Mouse (Mus musculus): ENCODE results near the gene Pom121. TPM values are rescaled to one million over a fixed set of nuclear protein-coding genes. Genes with fewer than 3 reads are reported as not detected.

Pom121 gene
- polyA plus RNA-seq, 1 experiment, result 17.5 TPM

DNA sequence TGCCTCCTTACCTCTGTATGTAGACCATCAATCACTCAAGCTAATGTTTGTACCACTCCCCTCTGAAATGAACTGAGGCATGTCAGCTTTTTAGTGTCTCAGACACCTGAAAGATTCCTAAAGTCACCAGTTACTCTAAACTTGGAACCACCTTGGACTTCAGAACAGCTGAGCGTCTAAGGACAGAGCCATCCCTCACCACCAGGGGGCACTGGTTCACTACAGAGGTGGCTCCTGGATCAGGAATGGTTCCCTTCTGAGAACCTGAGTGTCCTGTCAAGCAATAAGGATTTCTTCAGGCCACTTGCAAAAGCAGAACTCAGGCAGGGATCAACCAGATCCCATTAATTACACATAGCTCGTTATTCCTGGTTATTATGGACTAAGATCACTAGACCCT, 5.9 kb upstream of the Pom121 start:
- no peak overlapping the region for H3K4me3 ChIP-seq (ENCODE audit: insufficient read depth, low read length)
- TF ChIP-seq CTCF (IDR thresholded peaks at IDR 0.05; ENCODE audit: low read depth, low read length) (peak; percentile 95), POLR2A (IDR thresholded peaks at IDR 0.05; ENCODE audit: borderline replicate concordance, low read depth, low read length) (no peak)
- H3K4me1 ChIP-seq (ENCODE audit: control insufficient read depth, insufficient read depth, low read length), result peaks cover 8% of the 10 kb centered on the region
- no peak overlapping the region for H3K27ac ChIP-seq (ENCODE audit: insufficient read depth, low read depth, low read length)

DNA sequence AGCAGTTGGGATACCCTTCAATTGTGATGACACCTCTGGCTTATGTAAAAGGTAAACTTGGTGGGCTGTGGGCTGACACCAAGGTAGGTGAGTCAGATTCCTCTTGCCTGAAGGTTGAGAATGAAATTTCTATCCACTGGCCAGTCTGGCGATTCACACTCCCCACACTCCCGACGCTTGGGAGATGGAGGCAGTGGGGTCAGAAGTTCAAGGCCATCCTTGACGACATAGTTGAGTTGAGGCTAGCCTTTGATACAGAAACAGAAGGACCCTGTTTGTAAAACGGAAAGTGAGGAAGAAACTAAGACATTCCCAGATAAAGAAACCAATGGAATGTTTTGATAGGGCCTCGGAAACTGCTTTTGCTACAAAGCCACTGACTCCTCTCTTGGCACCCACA, 5.0 kb upstream of the Pom121 start:
- TF ChIP-seq CTCF (IDR thresholded peaks at IDR 0.05; ENCODE audit: low read depth, low read length), result no peak
- TF ChIP-seq POLR2A (IDR thresholded peaks at IDR 0.05; ENCODE audit: borderline replicate concordance, low read depth, low read length), result no peak
- Histone ChIP-seq H3K4me1 (ENCODE audit: control insufficient read depth, insufficient read depth, low read length) (peaks cover 13% of the 10 kb centered on the region), H3K4me3 (ENCODE audit: insufficient read depth, low read length) (no peak overlapping the region), H3K27ac (ENCODE audit: insufficient read depth, low read depth, low read length) (no peak overlapping the region)

DNA sequence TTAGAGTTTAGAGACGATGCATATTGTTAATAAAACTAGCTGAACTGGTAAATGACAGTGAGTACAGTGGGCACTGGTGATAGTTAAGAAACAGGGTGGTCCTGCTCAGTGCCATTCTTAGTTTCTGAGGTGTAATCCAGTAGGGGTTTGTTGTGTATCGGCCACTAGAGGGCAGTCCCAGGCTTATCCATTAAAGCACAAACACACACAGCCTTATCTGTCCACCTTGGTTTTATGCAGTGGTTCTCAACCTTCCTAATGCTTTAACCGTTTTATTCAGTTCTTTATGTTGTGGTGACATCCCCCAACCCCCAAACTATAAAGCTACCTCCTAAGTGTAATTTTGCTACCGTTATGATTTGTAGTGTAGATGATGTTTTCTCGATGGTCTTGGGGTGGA, 1.5 kb upstream of the Pom121 start:
- no peak overlapping the region for H3K27ac ChIP-seq (ENCODE audit: insufficient read depth, low read depth, low read length)
- H3K4me3 ChIP-seq (ENCODE audit: insufficient read depth, low read length), result no peak overlapping the region
- peaks cover 15% of the 10 kb centered on the region for H3K4me1 ChIP-seq (ENCODE audit: control insufficient read depth, insufficient read depth, low read length)
- TF ChIP-seq CTCF (IDR thresholded peaks at IDR 0.05; ENCODE audit: low read depth, low read length) (no peak), POLR2A (IDR thresholded peaks at IDR 0.05; ENCODE audit: borderline replicate concordance, low read depth, low read length) (no peak)

DNA sequence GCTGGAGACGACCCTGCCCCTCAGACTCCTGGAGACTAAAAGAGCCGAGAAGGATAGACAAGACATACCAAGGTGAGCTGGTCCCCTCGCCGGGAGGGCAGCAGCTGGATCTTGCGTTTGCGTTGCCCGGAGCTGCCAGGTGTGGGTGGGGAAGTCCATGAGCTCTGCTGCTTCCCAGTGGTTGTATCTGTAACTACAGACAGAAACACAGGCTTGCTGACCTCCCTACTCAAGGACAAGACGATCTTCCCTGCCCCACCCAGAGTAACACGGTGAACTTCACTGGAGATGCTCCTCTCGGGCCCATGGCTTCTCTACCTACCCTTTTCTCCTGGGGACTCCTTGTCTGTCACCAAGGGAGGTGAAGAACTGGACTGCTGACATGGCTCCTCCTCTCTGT, 10.6 kb downstream of the Pom121 start:
- no peaks in the 10 kb centered on the region for H3K4me1 ChIP-seq (ENCODE audit: control insufficient read depth, insufficient read depth, low read length)
- H3K4me3 ChIP-seq (ENCODE audit: insufficient read depth, low read length), result no peak overlapping the region
- TF ChIP-seq CTCF (IDR thresholded peaks at IDR 0.05; ENCODE audit: low read depth, low read length), result no peak
- no peak for TF ChIP-seq POLR2A (IDR thresholded peaks at IDR 0.05; ENCODE audit: borderline replicate concordance, low read depth, low read length)
- no peak overlapping the region for H3K27ac ChIP-seq (ENCODE audit: insufficient read depth, low read depth, low read length)

DNA sequence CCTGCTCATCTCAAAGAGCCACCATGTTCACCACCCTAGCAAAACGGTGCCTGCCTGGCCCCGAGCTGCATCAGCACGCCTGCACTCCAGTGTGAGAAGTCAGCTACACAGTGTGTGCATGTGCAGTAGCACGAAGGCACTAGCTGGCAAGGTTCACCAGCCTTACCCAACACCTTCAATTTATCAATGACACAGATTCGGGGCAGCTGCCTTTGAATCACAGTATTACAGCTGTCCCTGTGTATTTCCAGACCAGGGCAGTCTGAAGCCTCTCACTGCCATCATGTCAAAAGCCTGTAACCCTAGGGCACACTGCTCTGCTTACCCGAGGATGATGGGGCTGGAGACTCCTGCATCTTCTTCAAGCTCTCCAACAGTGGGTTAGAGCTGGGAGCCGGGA, 11.6 kb downstream of the Pom121 start:
- TF ChIP-seq POLR2A (IDR thresholded peaks at IDR 0.05; ENCODE audit: borderline replicate concordance, low read depth, low read length) (no peak), CTCF (IDR thresholded peaks at IDR 0.05; ENCODE audit: low read depth, low read length) (no peak)
- no peak overlapping the region for H3K4me3 ChIP-seq (ENCODE audit: insufficient read depth, low read length)
- H3K27ac ChIP-seq (ENCODE audit: insufficient read depth, low read depth, low read length), result no peak overlapping the region
- H3K4me1 ChIP-seq (ENCODE audit: control insufficient read depth, insufficient read depth, low read length), result no peaks in the 10 kb centered on the region

DNA sequence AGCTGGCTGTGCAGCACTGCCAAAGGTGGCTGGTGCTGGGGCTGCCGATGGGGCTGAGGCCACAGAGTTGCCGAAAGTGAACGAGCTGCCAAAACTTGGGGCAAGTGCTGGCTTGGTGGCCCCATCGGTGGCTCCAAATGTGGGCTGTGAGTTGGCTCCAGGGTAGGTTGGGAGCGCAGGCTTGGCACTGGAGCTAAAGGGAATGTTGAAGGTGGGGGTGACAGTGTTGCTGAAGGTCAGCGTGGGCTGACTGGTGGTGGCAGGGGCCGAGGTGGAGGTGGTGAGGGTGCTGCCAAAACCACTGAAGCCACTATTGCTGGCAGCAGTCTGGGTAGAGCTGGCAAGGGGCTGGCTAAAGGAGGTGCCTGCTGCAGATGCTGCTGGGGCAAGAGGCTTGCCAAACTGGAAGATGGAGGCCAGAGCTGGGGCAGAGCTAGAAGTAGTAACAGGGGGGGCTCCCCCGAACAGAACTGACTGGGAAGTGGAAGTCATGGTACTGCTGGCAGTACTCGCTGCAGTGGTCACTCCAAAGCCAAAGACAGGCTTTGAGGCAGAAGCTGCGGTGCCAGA, 12.9 kb downstream of the Pom121 start:
- H3K27ac ChIP-seq (ENCODE audit: insufficient read depth, low read depth, low read length), result no peak overlapping the region
- no peaks in the 10 kb centered on the region for H3K4me1 ChIP-seq (ENCODE audit: control insufficient read depth, insufficient read depth, low read length)
- no peak for TF ChIP-seq POLR2A (IDR thresholded peaks at IDR 0.05; ENCODE audit: borderline replicate concordance, low read depth, low read length)
- TF ChIP-seq CTCF (IDR thresholded peaks at IDR 0.05; ENCODE audit: low read depth, low read length), result no peak
- no peak overlapping the region for H3K4me3 ChIP-seq (ENCODE audit: insufficient read depth, low read length)

DNA sequence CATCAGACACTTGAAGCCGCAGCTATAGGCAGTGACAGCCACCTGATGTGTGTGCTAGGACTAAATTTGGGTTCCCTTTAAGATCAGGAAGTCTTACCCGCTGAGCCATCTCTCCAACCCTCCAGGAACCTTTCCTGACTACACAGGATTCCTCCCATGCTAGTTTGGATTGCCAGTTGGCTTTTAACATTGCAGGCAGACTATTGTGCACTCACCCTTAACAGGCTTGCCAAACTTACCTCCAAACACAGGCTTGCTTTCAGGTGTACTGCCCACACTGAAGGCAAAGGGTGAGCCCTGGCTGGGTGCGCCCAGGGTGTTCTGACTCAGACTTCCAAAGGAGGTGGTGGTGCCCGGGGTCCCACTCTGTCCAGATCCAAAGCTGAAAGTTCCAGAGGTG, 13.7 kb downstream of the Pom121 start:
- Histone ChIP-seq H3K4me1 (ENCODE audit: control insufficient read depth, insufficient read depth, low read length) (no peaks in the 10 kb centered on the region), H3K4me3 (ENCODE audit: insufficient read depth, low read length) (no peak overlapping the region), H3K27ac (ENCODE audit: insufficient read depth, low read depth, low read length) (no peak overlapping the region)
- TF ChIP-seq CTCF (IDR thresholded peaks at IDR 0.05; ENCODE audit: low read depth, low read length), result no peak
- no peak for TF ChIP-seq POLR2A (IDR thresholded peaks at IDR 0.05; ENCODE audit: borderline replicate concordance, low read depth, low read length)

DNA sequence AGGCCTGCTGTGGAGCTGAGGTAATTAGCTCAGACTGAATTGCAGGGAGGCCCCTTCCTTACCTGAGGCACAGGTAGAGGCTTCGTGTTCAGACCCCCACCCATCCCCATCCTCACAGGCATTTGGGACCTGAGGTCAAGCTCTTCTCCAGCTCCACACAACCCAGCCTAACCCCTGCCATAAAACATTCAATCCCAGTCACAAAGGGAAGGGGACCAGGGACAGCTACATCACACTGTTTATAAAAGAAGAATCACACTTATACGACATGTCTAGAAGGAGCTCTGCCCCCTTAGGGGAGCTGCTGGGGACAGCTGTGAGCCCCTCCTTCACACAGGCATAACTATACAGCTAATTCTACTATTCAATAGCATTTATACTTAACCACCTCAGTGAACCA, 18.0 kb downstream of the Pom121 start:
- H3K4me1 ChIP-seq (ENCODE audit: control insufficient read depth, insufficient read depth, low read length), result no peaks in the 10 kb centered on the region
- no peak for TF ChIP-seq CTCF (IDR thresholded peaks at IDR 0.05; ENCODE audit: low read depth, low read length)
- TF ChIP-seq POLR2A (IDR thresholded peaks at IDR 0.05; ENCODE audit: borderline replicate concordance, low read depth, low read length), result no peak
- no peak overlapping the region for H3K4me3 ChIP-seq (ENCODE audit: insufficient read depth, low read length)
- no peak overlapping the region for H3K27ac ChIP-seq (ENCODE audit: insufficient read depth, low read depth, low read length)

DNA sequence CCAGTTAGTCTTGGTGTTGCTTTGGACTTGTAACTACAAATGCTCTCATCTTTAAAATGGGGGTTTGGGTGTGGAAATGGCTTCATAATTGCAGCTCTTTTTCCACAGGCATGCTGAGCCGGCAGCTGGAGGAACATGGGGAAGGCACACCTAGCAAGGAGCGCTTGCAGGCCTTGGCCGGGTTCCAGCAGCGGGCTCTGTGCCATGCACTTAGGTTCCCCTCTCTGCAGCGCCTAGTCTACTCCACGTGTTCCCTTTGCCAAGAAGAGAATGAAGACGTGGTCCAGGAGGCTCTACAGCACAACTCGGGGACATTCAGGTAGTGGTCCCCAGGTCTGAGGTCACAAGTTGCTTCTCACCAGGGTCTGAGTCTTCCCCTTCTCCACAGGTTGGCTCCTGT, 19.2 kb downstream of the Pom121 start:
- H3K27ac ChIP-seq (ENCODE audit: insufficient read depth, low read depth, low read length), result no peak overlapping the region
- TF ChIP-seq CTCF (IDR thresholded peaks at IDR 0.05; ENCODE audit: low read depth, low read length) (no peak), POLR2A (IDR thresholded peaks at IDR 0.05; ENCODE audit: borderline replicate concordance, low read depth, low read length) (no peak)
- peaks cover 4% of the 10 kb centered on the region; the same call in 1 of the 2 replicates for H3K4me1 ChIP-seq (ENCODE audit: control insufficient read depth, insufficient read depth, low read length)
- H3K4me3 ChIP-seq (ENCODE audit: insufficient read depth, low read length), result no peak overlapping the region

DNA sequence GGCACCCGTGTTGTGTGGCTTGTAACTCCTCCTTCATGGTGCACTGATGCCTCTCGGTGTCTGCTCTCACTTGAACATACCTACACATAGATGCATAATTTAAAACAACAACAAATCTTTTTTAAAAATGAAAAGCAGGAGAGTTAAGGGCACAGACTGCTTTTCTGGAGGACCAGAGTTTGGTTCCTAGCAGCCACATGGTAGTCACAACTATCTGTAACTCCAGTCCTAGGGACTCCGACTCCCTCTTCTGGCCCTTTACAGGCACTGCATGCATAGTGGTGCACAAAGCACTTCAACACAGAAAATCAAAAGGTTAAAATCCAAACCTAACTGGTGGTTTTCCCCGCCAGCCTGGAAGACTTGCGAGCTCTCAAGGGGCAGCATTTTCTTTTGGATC, 20.7 kb downstream of the Pom121 start:
- Histone ChIP-seq H3K4me3 (ENCODE audit: insufficient read depth, low read length) (no peak overlapping the region), H3K27ac (ENCODE audit: insufficient read depth, low read depth, low read length) (no peak overlapping the region), H3K4me1 (ENCODE audit: control insufficient read depth, insufficient read depth, low read length) (peaks cover 4% of the 10 kb centered on the region; the same call in 1 of the 2 replicates)
- TF ChIP-seq CTCF (IDR thresholded peaks at IDR 0.05; ENCODE audit: low read depth, low read length) (no peak), POLR2A (IDR thresholded peaks at IDR 0.05; ENCODE audit: borderline replicate concordance, low read depth, low read length) (no peak)

DNA sequence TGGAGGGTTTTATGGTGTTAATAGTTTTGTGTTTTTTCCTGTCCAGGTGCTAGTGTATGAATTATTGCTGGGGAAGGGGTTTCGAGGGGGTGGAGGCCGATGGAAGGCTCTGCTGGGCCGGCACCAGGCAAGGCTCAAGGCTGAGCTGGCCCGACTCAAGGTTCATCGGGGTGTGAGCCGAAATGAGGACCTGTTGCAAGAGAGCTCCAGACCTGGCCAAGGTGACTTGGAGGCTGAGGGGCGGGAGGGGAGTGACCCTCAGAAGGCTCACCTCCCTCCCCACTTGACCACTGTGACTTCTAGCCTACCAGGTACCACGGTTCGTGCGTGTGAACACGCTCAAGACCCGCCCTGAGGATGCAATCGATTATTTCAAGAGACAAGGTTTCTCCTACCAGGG, 23.2 kb downstream of the Pom121 start:
- Histone ChIP-seq H3K27ac (ENCODE audit: insufficient read depth, low read depth, low read length) (no peak overlapping the region), H3K4me3 (ENCODE audit: insufficient read depth, low read length) (no peak overlapping the region), H3K4me1 (ENCODE audit: control insufficient read depth, insufficient read depth, low read length) (peaks cover 4% of the 10 kb centered on the region; the same call in 1 of the 2 replicates)
- no peak for TF ChIP-seq POLR2A (IDR thresholded peaks at IDR 0.05; ENCODE audit: borderline replicate concordance, low read depth, low read length)

Data from bone marrow macrophage, adult 2 months (primary cell).